Comparison of ENCODE assay signal across 26 mouse cellular contexts in genomic region chr6:54639877-54640276, GRCm38 (mm10). TPM values are rescaled to one million over a fixed set of nuclear protein-coding genes. Genes with fewer than 3 reads are reported as not detected.
"Had no signal": no experiment of that assay in that cellular context is flagged by ENCODE, and none has a peak within 500 bp of the region (broad histone marks: within the 10 kb centered on the region; RNA-seq: fewer than 3 reads in every experiment).

No protein-coding gene starts in this region.

- H3K27ac ChIP-seq: embryonic facial prominence, embryonic 10.5 days; embryonic facial prominence, embryonic 12.5 days; embryonic facial prominence, embryonic 13.5 days; embryonic facial prominence, embryonic 15.5 days; forebrain, embryonic 10.5 days; forebrain, embryonic 12.5 days; forebrain, embryonic 13.5 days; gastrocnemius, adult 2 months; heart, adult 2 months had no signal

- DNase-seq: cerebellum, adult 2 months; cerebellum, adult 8-10 months; cerebellum, adult 9-10 months; cerebellum, adult 9-11 months; cerebellum, postnatal 10 days; cerebellum, postnatal 14 days; cerebellum, postnatal 25 days; cerebellum, postnatal 36 days; embryo, embryonic 11 days; forebrain, postnatal 0 days; gastrocnemius, adult 2 months; gastrocnemius, postnatal 10 days; gastrocnemius, postnatal 14 days; gastrocnemius, postnatal 25 days; gastrocnemius, postnatal 36 days; heart, adult 2 months had no signal

- H3K9me3 ChIP-seq: embryonic facial prominence, embryonic 10.5 days; embryonic facial prominence, embryonic 12.5 days; embryonic facial prominence, embryonic 13.5 days; embryonic facial prominence, embryonic 15.5 days; forebrain, embryonic 10.5 days; forebrain, embryonic 12.5 days; forebrain, embryonic 13.5 days; forebrain, embryonic 15.5 days had no signal

- H3K4me1 ChIP-seq: embryonic facial prominence, embryonic 10.5 days; embryonic facial prominence, embryonic 12.5 days; embryonic facial prominence, embryonic 13.5 days; embryonic facial prominence, embryonic 15.5 days; forebrain, embryonic 10.5 days; forebrain, embryonic 12.5 days; forebrain, embryonic 15.5 days had no signal

- H3K4me3 ChIP-seq: embryonic facial prominence, embryonic 10.5 days; embryonic facial prominence, embryonic 12.5 days; embryonic facial prominence, embryonic 13.5 days; embryonic facial prominence, embryonic 15.5 days; erythroblast, embryonic 14.5 days; forebrain, embryonic 10.5 days; forebrain, embryonic 12.5 days; forebrain, embryonic 13.5 days; forebrain, embryonic 15.5 days; gastrocnemius, adult 2 months; heart, adult 2 months had no signal

- H3K27me3 ChIP-seq: embryonic facial prominence, embryonic 12.5 days; embryonic facial prominence, embryonic 13.5 days; embryonic facial prominence, embryonic 15.5 days; forebrain, embryonic 12.5 days; forebrain, embryonic 13.5 days; forebrain, embryonic 15.5 days had no signal

RNA-seq across cellular contexts. Expression of gene Mturn, which starts 41.5 kb away (rescaled TPM):
- total RNA-seq: granulocyte monocyte progenitor cell, adult 5-6 weeks had no signal

RNA-seq across cellular contexts. Expression of gene Fkbp14, which starts 42.8 kb away (rescaled TPM):
- total RNA-seq: granulocyte monocyte progenitor cell, adult 5-6 weeks had no signal
- polyA plus RNA-seq: erythroblast, embryonic 14.5 days had no signal
